Mouse (Mus musculus): ENCODE results near the gene Il12a. TPM values are rescaled to one million over a fixed set of nuclear protein-coding genes. Genes with fewer than 3 reads are reported as not detected.

Il12a gene
- 1 to 10 TPM in 1 of 2 experiments, not detected in 1; 2.0 TPM for polyA plus RNA-seq (2012; fragmentation: generic; extraction: Trizol)

GRCm38 (mm10) chr3:68690344-68690743 is at the start of gene Il12a:
TSS of gene Il12a (plus strand) at chr3:68690644.

Other genes with a start within 250 kb of the Il12a start
- gene 1110032F04Rik, start 178.9 kb downstream of the Il12a start, polyA plus RNA-seq (2012; fragmentation: generic; extraction: Trizol) = not detected

All from C3H10T1/2 (cell line).